Mouse (Mus musculus) midbrain, embryonic 13.5 days (tissue): ENCODE results near the gene Atp5s. TPM values are rescaled to one million over a fixed set of nuclear protein-coding genes. Genes with fewer than 3 reads are reported as not detected.

Experiments used
- ATAC-seq: fragments of 200-750 bp; cut with Nextera tagmentation; 2 replicates; pipeline ENCODE4 v1.8.0; 2017; ENCODE audit warnings: mild to moderate bottlenecking, moderate TSS enrichment, moderate library complexity
- H3K27ac ChIP-seq: fragments of 300-500 bp; sonication (generic); 2 replicates; pipeline ENCODE4 v1.5.1; 2015; ENCODE audit warnings: inconsistent platforms, mild to moderate bottlenecking, moderate library complexity
- H3K27me3 ChIP-seq: fragments of 300-500 bp; sonication (generic); 2 replicates; pipeline ENCODE4 v1.6.1; 2015; ENCODE audit warnings: mild to moderate bottlenecking, inconsistent platforms
- H3K36me3 ChIP-seq: fragments of 300-500 bp; sonication (generic); 2 replicates; pipeline ENCODE4 v1.6.1; 2015; ENCODE audit warnings: mild to moderate bottlenecking, inconsistent platforms
- H3K4me1 ChIP-seq: fragments of 300-500 bp; sonication (generic); replicated peaks from 2 replicates; pipeline ENCODE4 v1.6.1; 2015; ENCODE audit warnings: inconsistent platforms
- H3K4me2 ChIP-seq: fragments of 300-500 bp; sonication (generic); replicated peaks from 2 replicates; pipeline ENCODE4 v1.6.1; 2015; ENCODE audit warnings: moderate library complexity, mild to moderate bottlenecking, inconsistent platforms
- H3K4me3 ChIP-seq: fragments of 300-500 bp; sonication (generic); replicated peaks from 2 replicates; pipeline ENCODE4 v1.5.1; 2015; ENCODE audit warnings: mild to moderate bottlenecking, inconsistent platforms
- H3K9ac ChIP-seq: fragments of 300-500 bp; sonication (generic); replicated peaks from 2 replicates; pipeline ENCODE4 v1.6.1; 2015; ENCODE audit warnings: mild to moderate bottlenecking, inconsistent platforms
- H3K9me3 ChIP-seq: fragments of 300-500 bp; sonication (generic); 2 replicates; pipeline ENCODE4 v1.6.1; 2016; ENCODE audit warnings: mild to moderate bottlenecking, inconsistent platforms
- WGBS: fragments of 180-500 bp; shearing (Covaris S2); methylation state at CpG from one replicate; pipeline ENCODE4 v1.1.7; 2015; 5-methylcytosine and 5-hydroxymethylcytosine counted together
- microRNA counts: library from miRNA; unstranded; fragments of <30 nt; microRNA quantifications from one replicate; lab custom pipeline; 2016
- microRNA-seq: library from miRNA; unstranded; fragments of <30 nt; microRNA quantifications from one replicate; pipeline ENCODE4, GENCODE M21; 2016
- polyA plus RNA-seq: library from polyadenylated mRNA; unstranded; fragments of >200 nt; fragmentation: Nextera tagmentation; extraction: Ambion mirVana; gene quantifications from 2 replicates; pipeline ENCODE4 v1.2.1, GENCODE M21; 2015

Atp5s gene
- polyA plus RNA-seq, 1 experiment from 2014 or later = 24.9 TPM

GRCm38 (mm10) chr12:69788380-69788779 lies 63.6 kb downstream of the Atp5s start:
- no peak overlapping the region for H3K4me2 ChIP-seq
- no peaks in the 10 kb centered on the region for H3K9me3 ChIP-seq
- WGBS = 93% methylated on average over 5 of the region's 5 CpGs
- ATAC-seq = no peak
- peaks cover 22% of the 10 kb centered on the region for H3K27me3 ChIP-seq
- no peaks in the 10 kb centered on the region for H3K36me3 ChIP-seq
- no peak overlapping the region for H3K9ac ChIP-seq
- H3K27ac ChIP-seq = no peak overlapping the region
- H3K4me3 ChIP-seq = no peak overlapping the region
- peaks cover 17% of the 10 kb centered on the region for H3K4me1 ChIP-seq

- no peak; the same call in 1 of the 2 replicates for ATAC-seq
- 32% methylated on average over 27 of the region's 27 CpGs for WGBS
- no peaks in the 10 kb centered on the region for H3K36me3 ChIP-seq
- peak overlapping the region; percentile 60 for H3K4me3 ChIP-seq
- no peak overlapping the region for H3K27ac ChIP-seq
- H3K27me3 ChIP-seq = peaks cover 22% of the 10 kb centered on the region
- H3K9ac ChIP-seq = peak overlapping the region; percentile 77
- no peaks in the 10 kb centered on the region for H3K9me3 ChIP-seq
- H3K4me1 ChIP-seq = peaks cover 17% of the 10 kb centered on the region
- peak overlapping the region; percentile 96 for H3K4me2 ChIP-seq
Measured at GRCm38 (mm10) chr12:69789766-69790529, 65.2 kb downstream of the Atp5s start.

- 2% methylated on average over 45 of the region's 45 CpGs for WGBS
- Histone ChIP-seq H3K4me3 (peak within 1 kb of the TSS; percentile 60), H3K27ac (peak within 1 kb of the TSS; percentile 31; the same call in 1 of the 2 replicates), H3K36me3 (no peaks in the 10 kb centered on the region), H3K4me2 (peak within 1 kb of the TSS; percentile 96), H3K27me3 (peaks cover 22% of the 10 kb centered on the region), H3K4me1 (peaks cover 17% of the 10 kb centered on the region), H3K9ac (peak within 1 kb of the TSS; percentile 77), H3K9me3 (no peaks in the 10 kb centered on the region)
- ATAC-seq = peak; percentile 90
Measured at GRCm38 (mm10) chr12:69790530-69791505, 66.1 kb downstream of the Atp5s start, which contains the start of gene Cdkl1. TSS of gene Cdkl1 (minus strand) at chr12:69791267.

MicroRNA genes within 50 kb of the gene (microRNA counts, 519-probe panel; counts per million panel counts)
- 110 counts per million, percentile 56 among the panel's probes with 10 or more counts for microRNA mmu-miR-681 (lab: Ali Mortazavi, UCI)

Small RNAs within 50 kb of the gene (microRNA-seq; reads per million reads assigned to microRNA genes)
- gene Mir681 = not detected

Other genes starting within 250 kb of the Atp5s start
- 20.2 and 25.8 TPM in 2 replicates for gene Vcpkmt, start 141.9 kb upstream of the Atp5s start, polyA plus RNA-seq
- gene Sos2, start 43.1 kb upstream of the Atp5s start, polyA plus RNA-seq = 12.4 and 13.1 TPM in 2 replicates
- gene L2hgdh, start 77 bp upstream of the Atp5s start, polyA plus RNA-seq = 9.7 and 10.7 TPM in 2 replicates
- 2.0 and 2.2 TPM in 2 replicates for gene Cdkl1, start 66.3 kb downstream of the Atp5s start, polyA plus RNA-seq
- gene Atl1, start 167.7 kb downstream of the Atp5s start, polyA plus RNA-seq = 128 and 129 TPM in 2 replicates
- gene Map4k5, start 168.2 kb downstream of the Atp5s start, polyA plus RNA-seq = 25.6 and 27.6 TPM in 2 replicates